Mouse (Mus musculus) adrenal gland, adult (tissue): ENCODE measurements around the gene Aldh6a1.

Source experiments
- DNase-seq, 2 experiments: peaks; one replicate each; pipeline ENCODE4 v3.0.0; 2022 to 2023; ENCODE audit warnings: low spot score in 1 of 2; ENCODE audit not compliant: inconsistent age in 2 of 2

The Aldh6a1 gene

GRCm38 (mm10) chr12:84382369-84382768 is 68.4 kb downstream of the Aldh6a1 start:
- no peak for DNase-seq
